Mouse (Mus musculus) heart, adult 18-20 months (tissue): ENCODE measurements at regions not wholly inside any gene's neighbourhood (a gene's known extent, or its start where the extent isn't known, plus 50 kb on each side); places are given as distances from the start of the nearest gene placed in this dataset.
"Not testable (repeated sequence)": the region's sequence is repeated elsewhere in the genome, so short reads cannot be mapped to it uniquely, and the experiment has no call there.

Experiments used
- DNase-seq, 2 experiments: peaks; one replicate each; pipeline ENCODE4 v3.0.0; 2021 to 2022; ENCODE audit warnings: mixed read lengths in 1 of 2

GRCm38 (mm10) chr14:33691690-33692089 is 102.7 kb downstream of the Ptpn20 start:
- peak; percentile 73 to 76 for DNase-seq

GRCm38 (mm10) chr14:33694224-33694623 is 105.2 kb downstream of the Ptpn20 start:
- no peak for DNase-seq

- DNase-seq = peak; percentile 70 to 92
Measured at GRCm38 (mm10) chr14:33695362-33695982, 106.5 kb downstream of the Ptpn20 start.

- DNase-seq = peak in 1 of 2 experiments; percentile 37
Measured at GRCm38 (mm10) chr14:33696817-33697216, 107.8 kb downstream of the Ptpn20 start.

GRCm38 (mm10) chr14:33699777-33700438 is 110.9 kb downstream of the Ptpn20 start:
- DNase-seq = no peak

GRCm38 (mm10) chr14:33707661-33708297 is 118.8 kb downstream of the Ptpn20 start:
- no peak for DNase-seq

GRCm38 (mm10) chr14:33708298-33708665 is 119.3 kb downstream of the Ptpn20 start:
- DNase-seq = no peak

GRCm38 (mm10) chr14:33712458-33712857 is 123.5 kb downstream of the Ptpn20 start:
- no peak for DNase-seq

GRCm38 (mm10) chr14:33719651-33720050 is 130.6 kb downstream of the Ptpn20 start:
- peak in 1 of 2 experiments; percentile 27 for DNase-seq

- DNase-seq = not testable (repeated sequence)
Measured at GRCm38 (mm10) chr14:33722379-33723145, 133.6 kb downstream of the Ptpn20 start.

- no peak for DNase-seq
Measured at GRCm38 (mm10) chr14:33726500-33726899, 137.5 kb downstream of the Ptpn20 start.

- no peak for DNase-seq
Measured at GRCm38 (mm10) chr14:33729115-33729884, 140.3 kb downstream of the Ptpn20 start.

- DNase-seq = no peak
Measured at GRCm38 (mm10) chr14:33732698-33733097, 143.7 kb downstream of the Ptpn20 start.

GRCm38 (mm10) chr14:33734446-33735043 is 145.5 kb downstream of the Ptpn20 start:
- peak; percentile 43 to 48 for DNase-seq

GRCm38 (mm10) chr14:33735653-33736052 is 146.6 kb downstream of the Ptpn20 start:
- peak; percentile 59 to 72 for DNase-seq

GRCm38 (mm10) chr14:33746181-33746580 is 157.2 kb downstream of the Ptpn20 start:
- DNase-seq = peak in 1 of 2 experiments; percentile 14

GRCm38 (mm10) chr14:33759656-33760055 is 163.7 kb upstream of the Gdf10 start:
- no peak for DNase-seq

- no peak for DNase-seq
Measured at GRCm38 (mm10) chr14:33763641-33764046, 159.7 kb upstream of the Gdf10 start.

GRCm38 (mm10) chr14:33765767-33766166 is 157.6 kb upstream of the Gdf10 start:
- DNase-seq = no peak

- DNase-seq = no peak
Measured at GRCm38 (mm10) chr14:33772374-33772773, 151.0 kb upstream of the Gdf10 start.

GRCm38 (mm10) chr14:33789556-33789955 is 133.8 kb upstream of the Gdf10 start:
- no peak for DNase-seq
